20 mouse cellular contexts compared by ENCODE assay signal in genomic region chr2:64691444-64691843, GRCm38 (mm10).
DNase-seq lines count a peak whose midpoint lies in the region; ATAC-seq and TF ChIP-seq lines count a peak whose summit lies in the region.
"Had no signal": no experiment of that assay in that cellular context is flagged by ENCODE, and none has a peak within 500 bp of the region (broad histone marks: within the 10 kb centered on the region; RNA-seq: fewer than 3 reads in every experiment).

No protein-coding gene starts in this region.

- peak; percentile 82 to 85 for DNase-seq in cerebellum, postnatal 10 days
- no peak for DNase-seq in cerebellum, adult 11-12 months
- DNase-seq in hindbrain, postnatal 0 days (ENCODE audit: low spot score), result peak; percentile 72
- DNase-seq in lung, postnatal 10 days, result no peak
- no peak for DNase-seq in thymus, postnatal 4 days
- DNase-seq: adrenal gland, adult 2 months; cerebellum, adult 11 months; gastrocnemius, adult 2 months; right cerebral cortex, postnatal 4 days had no signal

- H3K4me1 ChIP-seq in hindbrain, postnatal 0 days (ENCODE audit: insufficient read depth, low read length), result no peaks in the 10 kb centered on the region
- no peaks in the 10 kb centered on the region for H3K4me1 ChIP-seq in hindbrain, embryonic 13.5 days (replicated peaks)
- H3K4me1 ChIP-seq in neural tube, embryonic 14.5 days (ENCODE audit: control insufficient read depth, insufficient read depth, low read length), result no peaks in the 10 kb centered on the region
- H3K4me1 ChIP-seq in neural tube, embryonic 15.5 days, result peaks cover 6% of the 10 kb centered on the region; the same call in 1 of the 2 replicates
- H3K4me1 ChIP-seq: embryonic facial prominence, embryonic 10.5 days; heart, embryonic 10.5 days; hindbrain, embryonic 10.5 days; lung, embryonic 15.5 days had no signal

- H3K27me3 ChIP-seq in hindbrain, postnatal 0 days (ENCODE audit: insufficient read depth, low read length), result no peaks in the 10 kb centered on the region
- H3K27me3 ChIP-seq in hindbrain, embryonic 13.5 days, result no peaks in the 10 kb centered on the region
- no peaks in the 10 kb centered on the region for H3K27me3 ChIP-seq in neural tube, embryonic 14.5 days (ENCODE audit: control insufficient read depth, insufficient read depth, low read length)
- H3K27me3 ChIP-seq in neural tube, embryonic 15.5 days (replicated peaks), result no peaks in the 10 kb centered on the region
- H3K27me3 ChIP-seq: lung, embryonic 15.5 days had no signal

- no peak overlapping the region for H3K4me2 ChIP-seq in hindbrain, postnatal 0 days (ENCODE audit: low read depth, low read length)
- H3K4me2 ChIP-seq in hindbrain, embryonic 13.5 days, result no peak overlapping the region
- no peak overlapping the region for H3K4me2 ChIP-seq in neural tube, embryonic 14.5 days (ENCODE audit: low read depth, low read length)
- no peak overlapping the region for H3K4me2 ChIP-seq in neural tube, embryonic 15.5 days
- H3K4me2 ChIP-seq: lung, embryonic 15.5 days; midbrain, embryonic 11.5 days had no signal

- H3K36me3 ChIP-seq in hindbrain, postnatal 0 days (ENCODE audit: insufficient read depth, low read length), result no peaks in the 10 kb centered on the region
- no peaks in the 10 kb centered on the region for H3K36me3 ChIP-seq in hindbrain, embryonic 13.5 days
- H3K36me3 ChIP-seq in neural tube, embryonic 14.5 days (ENCODE audit: control insufficient read depth, insufficient read depth, low read length), result no peaks in the 10 kb centered on the region
- H3K36me3 ChIP-seq in neural tube, embryonic 15.5 days, result no peaks in the 10 kb centered on the region
- H3K36me3 ChIP-seq: embryonic facial prominence, embryonic 10.5 days; heart, embryonic 10.5 days; hindbrain, embryonic 10.5 days; lung, embryonic 15.5 days had no signal

- WGBS in hindbrain, postnatal 0 days, result 51% methylated on average over 1 of the region's 1 CpGs
- WGBS in hindbrain, embryonic 13.5 days, result 67% methylated on average over 1 of the region's 1 CpGs
- 50% methylated on average over 1 of the region's 1 CpGs for WGBS in neural tube, embryonic 14.5 days
- 41% methylated on average over 1 of the region's 1 CpGs for WGBS in neural tube, embryonic 15.5 days

- H3K9ac ChIP-seq in hindbrain, postnatal 0 days (replicated peaks; ENCODE audit: low read length), result no peak overlapping the region
- no peak overlapping the region for H3K9ac ChIP-seq in hindbrain, embryonic 13.5 days
- no peak overlapping the region for H3K9ac ChIP-seq in neural tube, embryonic 14.5 days (replicated peaks; ENCODE audit: low read depth, low read length)
- no peak overlapping the region for H3K9ac ChIP-seq in neural tube, embryonic 15.5 days (replicated peaks)
- H3K9ac ChIP-seq: liver, embryonic 14.5 days; lung, embryonic 15.5 days had no signal

- no peak overlapping the region for H3K27ac ChIP-seq in hindbrain, postnatal 0 days
- H3K27ac ChIP-seq in hindbrain, embryonic 13.5 days, result no peak overlapping the region
- no peak overlapping the region for H3K27ac ChIP-seq in neural tube, embryonic 14.5 days (ENCODE audit: low read depth, low read length)
- no peak overlapping the region for H3K27ac ChIP-seq in neural tube, embryonic 15.5 days (replicated peaks)
- H3K27ac ChIP-seq: embryonic facial prominence, embryonic 10.5 days; gastrocnemius, adult 2 months; heart, embryonic 10.5 days; hindbrain, embryonic 10.5 days; liver, embryonic 14.5 days; lung, embryonic 15.5 days; macrophage had no signal

- no peak overlapping the region for H3K4me3 ChIP-seq in hindbrain, postnatal 0 days (ENCODE audit: low read length)
- H3K4me3 ChIP-seq in hindbrain, embryonic 13.5 days, result no peak overlapping the region
- no peak overlapping the region for H3K4me3 ChIP-seq in neural tube, embryonic 14.5 days (ENCODE audit: low read depth, low read length)
- no peak overlapping the region for H3K4me3 ChIP-seq in neural tube, embryonic 15.5 days (replicated peaks)
- H3K4me3 ChIP-seq: embryonic facial prominence, embryonic 10.5 days; gastrocnemius, adult 2 months; heart, embryonic 10.5 days; hindbrain, embryonic 10.5 days; lung, embryonic 15.5 days had no signal

- no peaks in the 10 kb centered on the region for H3K9me3 ChIP-seq in hindbrain, postnatal 0 days (ENCODE audit: low read length)
- no peaks in the 10 kb centered on the region for H3K9me3 ChIP-seq in hindbrain, embryonic 13.5 days
- H3K9me3 ChIP-seq in neural tube, embryonic 14.5 days (ENCODE audit: control insufficient read depth, low read length), result no peaks in the 10 kb centered on the region
- H3K9me3 ChIP-seq in neural tube, embryonic 15.5 days (replicated peaks), result no peaks in the 10 kb centered on the region
- H3K9me3 ChIP-seq: embryonic facial prominence, embryonic 10.5 days; heart, embryonic 10.5 days; hindbrain, embryonic 10.5 days; lung, embryonic 15.5 days had no signal

- peak; percentile 51; the same call in 1 of the 2 replicates for ATAC-seq in hindbrain, postnatal 0 days
- no peak for ATAC-seq in hindbrain, embryonic 13.5 days (ENCODE audit: low FRiP score)
- ATAC-seq in neural tube, embryonic 14.5 days (ENCODE audit: low read depth), result peak; percentile 54; the same call in 1 of the 2 replicates
- ATAC-seq in neural tube, embryonic 15.5 days (ENCODE audit: low FRiP score), result no peak
- ATAC-seq: intestine, postnatal 0 days had no signal

- TF ChIP-seq CTCF in hindbrain, postnatal 0 days (IDR thresholded peaks at IDR 0.05; ENCODE audit: low read depth), result no peak

Comparison
In these comparisons a context has a peak if more than half of its experiments do, and no peak if none do; other contexts are left out.
1. DNase-seq: peak in cerebellum, postnatal 10 days (2 of 2) and hindbrain, postnatal 0 days (single experiment); none in cerebellum, adult 11-12 months (single experiment), lung, postnatal 10 days (single experiment) and thymus, postnatal 4 days (single experiment).
2. ATAC-seq: peak in hindbrain, postnatal 0 days (single experiment) and neural tube, embryonic 14.5 days (single experiment); none in hindbrain, embryonic 13.5 days (single experiment) and neural tube, embryonic 15.5 days (single experiment).